Mouse (Mus musculus): ENCODE data around the gene Gm19684. TPM values are rescaled to one million over a fixed set of nuclear protein-coding genes. Genes with fewer than 3 reads are reported as not detected.
"Not testable (repeated sequence)": the region's sequence is repeated elsewhere in the genome, so short reads cannot be mapped to it uniquely, and the experiment has no call there.

The Gm19684 gene
- total RNA-seq, 2 experiments from 2014 or later = not detected

GRCm38 (mm10) chr17:36168039-36168652 is 46.7 kb downstream of the Gm19684 start, which contains the start of gene Gm8909:
Gene Gm8909 (minus strand): TSS chr17:36168537.
- DNase-seq = no peak
- intact Hi-C loops (cut with DNase I; ENCODE audit: low total_unique reads) = no loop called here

- intact Hi-C loops (cut with DNase I; ENCODE audit: low total_unique reads); DNase-seq: not testable (repeated sequence)
Measured at GRCm38 (mm10) chr17:36169094-36169493, 47.6 kb downstream of the Gm19684 start.

DNA sequence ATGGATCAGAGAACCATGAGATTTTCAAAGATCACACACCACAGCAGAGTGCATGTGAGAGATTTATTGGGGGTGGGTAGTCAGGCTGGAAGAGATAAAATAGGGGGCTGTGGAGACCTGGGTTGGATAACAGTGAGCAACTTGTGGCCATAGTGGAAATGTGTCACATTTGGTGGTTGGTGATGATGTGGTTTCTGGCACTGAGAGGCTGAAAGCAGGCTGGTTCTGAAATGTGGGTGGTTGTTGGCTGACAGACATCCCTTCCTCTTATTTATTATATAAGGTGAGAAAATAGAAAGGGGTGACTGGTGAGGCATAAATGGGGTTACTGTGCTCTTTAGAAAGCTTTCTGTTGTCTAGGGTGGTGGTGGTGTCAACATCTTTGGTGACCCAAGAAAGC is 48.3 kb downstream of the Gm19684 start:
- intact Hi-C loops (cut with DNase I; ENCODE audit: low total_unique reads) = no loop called here
- DNase-seq = no peak

DNA sequence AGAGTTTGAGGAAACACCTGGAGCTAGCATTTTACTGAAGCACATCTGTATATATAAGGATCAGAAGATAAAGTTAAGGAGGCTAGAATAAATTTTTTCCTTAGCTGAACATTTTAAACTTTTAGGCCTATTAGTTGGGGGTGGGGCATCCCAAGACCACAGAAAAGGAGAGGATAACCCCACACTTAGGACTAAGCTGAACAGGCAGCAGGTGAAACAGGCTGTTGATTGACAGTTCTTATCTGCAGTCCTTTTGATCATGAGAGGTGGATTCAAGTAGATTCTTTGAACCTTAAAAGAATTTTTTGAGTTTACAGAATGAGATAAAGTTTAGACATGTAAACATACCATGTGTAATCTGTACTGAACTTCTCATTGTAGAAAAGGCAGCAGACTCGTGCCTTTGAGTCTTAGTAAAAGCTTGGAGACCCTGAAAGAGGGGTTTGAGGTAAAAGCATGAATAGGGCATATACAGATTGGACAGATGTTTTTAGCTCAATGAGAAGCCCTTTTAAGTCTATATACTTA is 48.9 kb downstream of the Gm19684 start:
- DNase-seq = no peak
- intact Hi-C loops (cut with DNase I; ENCODE audit: low total_unique reads) = no loop called here

- intact Hi-C loops (cut with DNase I; ENCODE audit: low total_unique reads); DNase-seq: not testable (repeated sequence)
Measured at GRCm38 (mm10) chr17:36176132-36176531, 54.7 kb downstream of the Gm19684 start.

GRCm38 (mm10) chr17:36178938-36179337 is 57.5 kb downstream of the Gm19684 start:
- intact Hi-C loops (cut with DNase I; ENCODE audit: low total_unique reads); DNase-seq: not testable (repeated sequence)

Other genes starting within 250 kb of the Gm19684 start
- 10 to 100 TPM; 10.5 to 11.9 TPM for gene Dhx16, start 241.9 kb upstream of the Gm19684 start, total RNA-seq (2021)
- 10 to 100 TPM; 55.3 to 65.1 TPM for gene 2310061I04Rik, start 224.2 kb upstream of the Gm19684 start, total RNA-seq (2021)
- gene Atat1, start 211.6 kb upstream of the Gm19684 start, total RNA-seq (2021) = 1 to 10 TPM; 3.5 to 4.3 TPM
- gene Mrps18b, start 205.3 kb upstream of the Gm19684 start, total RNA-seq (2021) = 10 to 100 TPM; 51.6 to 51.9 TPM
- 10 to 100 TPM; 26.0 to 28.3 TPM for gene Ppp1r10, start 205.2 kb upstream of the Gm19684 start, total RNA-seq (2021)
- gene Abcf1, start 151.9 kb upstream of the Gm19684 start, total RNA-seq (2021) = 10 to 100 TPM; 64.1 to 66.7 TPM
- 10 to 100 TPM; 16.3 to 19.0 TPM for gene Gnl1, start 141.8 kb upstream of the Gm19684 start, total RNA-seq (2021)
- 1 to 10 TPM; 4.2 to 5.0 TPM for gene Prr3, start 141.4 kb upstream of the Gm19684 start, total RNA-seq (2021)
- under 1 TPM; 0.62 to 0.93 TPM for gene H2-T24, start 101.1 kb upstream of the Gm19684 start, total RNA-seq (2021)
- 1 to 10 TPM; 6.4 to 7.7 TPM for gene H2-T23, start 88.8 kb upstream of the Gm19684 start, total RNA-seq (2021)
- 1 to 10 TPM; 5.7 to 6.3 TPM for gene H2-T22, start 78.9 kb upstream of the Gm19684 start, total RNA-seq (2021)
- not detected for gene Gm6034, start 78.7 kb upstream of the Gm19684 start, total RNA-seq (2021)
- 1 to 10 TPM in 1 of 2 experiments, under 1 TPM in 1; 0.92 to 1.0 TPM for gene Gm11127, start 63.3 kb upstream of the Gm19684 start, total RNA-seq (2021)
- not detected for gene Gm7030, start 7.7 kb downstream of the Gm19684 start, total RNA-seq (2021)
- gene Gm8909, start 46.9 kb downstream of the Gm19684 start, total RNA-seq (2021) = not detected
- gene H2-T3, start 68.6 kb downstream of the Gm19684 start, total RNA-seq (2021) = not detected
- gene Rpp21, start 136.4 kb downstream of the Gm19684 start, total RNA-seq (2021) = 10 to 100 TPM; 22.5 to 23.4 TPM
- 1 to 10 TPM; 3.1 to 4.1 TPM for gene Trim39, start 150.6 kb downstream of the Gm19684 start, total RNA-seq (2021)
- not detected for gene H2-M10.2, start 164.8 kb downstream of the Gm19684 start, total RNA-seq (2021)
- gene H2-M10.1, start 204.5 kb downstream of the Gm19684 start, total RNA-seq (2021) = not detected
- not detected for gene H2-M10.3, start 246.7 kb downstream of the Gm19684 start, total RNA-seq (2021)

Measured in gastrocnemius, postnatal 14 days (tissue).